Comparison of ENCODE assay signal across 28 mouse cellular contexts in genomic region chr6:96709761-96710160, GRCm38 (mm10).
DNase-seq lines count a peak whose midpoint lies in the region; ATAC-seq and TF ChIP-seq lines count a peak whose summit lies in the region.
"Had no signal": no experiment of that assay in that cellular context is flagged by ENCODE, and none has a peak within 500 bp of the region (broad histone marks: within the 10 kb centered on the region; RNA-seq: fewer than 3 reads in every experiment).

No protein-coding gene starts in this region.

- H3K4me3 ChIP-seq in forebrain, embryonic 14.5 days (ENCODE audit: low read depth, low read length): no peak overlapping the region
- no peak overlapping the region for H3K4me3 ChIP-seq in forebrain, embryonic 11.5 days (ENCODE audit: low read depth, low read length)
- no peak overlapping the region for H3K4me3 ChIP-seq in midbrain, postnatal 0 days (ENCODE audit: low read depth, low read length)
- no peak overlapping the region for H3K4me3 ChIP-seq in midbrain, embryonic 13.5 days (replicated peaks)
- no peak overlapping the region for H3K4me3 ChIP-seq in heart, embryonic 11.5 days (ENCODE audit: low read depth, low read length)
- H3K4me3 ChIP-seq: embryonic facial prominence, embryonic 10.5 days; embryonic facial prominence, embryonic 15.5 days; forebrain, embryonic 15.5 days; hindbrain, embryonic 12.5 days; kidney, embryonic 15.5 days; liver, embryonic 13.5 days; megakaryocyte, embryonic 14.5 days; midbrain, embryonic 12.5 days; neural tube, embryonic 15.5 days had no signal

- H3K27ac ChIP-seq in forebrain, embryonic 14.5 days (ENCODE audit: low read depth, low read length): no peak overlapping the region
- no peak overlapping the region for H3K27ac ChIP-seq in forebrain, embryonic 11.5 days (ENCODE audit: low read depth, low read length)
- H3K27ac ChIP-seq in midbrain, postnatal 0 days (ENCODE audit: low read depth, low read length): no peak overlapping the region
- H3K27ac ChIP-seq in midbrain, embryonic 13.5 days: no peak overlapping the region
- H3K27ac ChIP-seq in heart, embryonic 11.5 days (ENCODE audit: low read depth, low read length): no peak overlapping the region
- H3K27ac ChIP-seq: embryonic facial prominence, embryonic 10.5 days; embryonic facial prominence, embryonic 15.5 days; forebrain, embryonic 15.5 days; hindbrain, embryonic 12.5 days; kidney, embryonic 15.5 days; liver, embryonic 13.5 days; midbrain, embryonic 12.5 days; neural tube, embryonic 15.5 days had no signal

- WGBS in forebrain, embryonic 14.5 days: 81% methylated on average over 2 of the region's 2 CpGs
- WGBS in forebrain, embryonic 11.5 days: 81% methylated on average over 2 of the region's 2 CpGs
- 63% methylated on average over 2 of the region's 2 CpGs for WGBS in midbrain, postnatal 0 days
- 78% methylated on average over 2 of the region's 2 CpGs for whole genome bisulfite sequencing in midbrain, embryonic 13.5 days
- 83% methylated on average over 2 of the region's 2 CpGs for WGBS in heart, embryonic 11.5 days (ENCODE audit: insufficient replicate concordance)

- no peak for TF ChIP-seq CTCF in midbrain, postnatal 0 days (IDR thresholded peaks at IDR 0.05)

- no peak overlapping the region for H3K4me2 ChIP-seq in forebrain, embryonic 14.5 days (ENCODE audit: low read length)
- H3K4me2 ChIP-seq in forebrain, embryonic 11.5 days (ENCODE audit: low read depth, low read length, severe bottlenecking): no peak overlapping the region
- no peak overlapping the region for H3K4me2 ChIP-seq in midbrain, postnatal 0 days (ENCODE audit: low read depth, low read length, poor library complexity, severe bottlenecking)
- no peak overlapping the region for H3K4me2 ChIP-seq in midbrain, embryonic 13.5 days (replicated peaks)
- H3K4me2 ChIP-seq in heart, embryonic 11.5 days: no peak overlapping the region
- H3K4me2 ChIP-seq: embryonic facial prominence, embryonic 15.5 days; forebrain, embryonic 15.5 days; hindbrain, embryonic 12.5 days; kidney, embryonic 15.5 days; liver, embryonic 13.5 days; midbrain, embryonic 12.5 days; neural tube, embryonic 15.5 days had no signal

- no peaks in the 10 kb centered on the region for H3K9me3 ChIP-seq in forebrain, embryonic 14.5 days (replicated peaks; ENCODE audit: control insufficient read depth, low read length)
- no peaks in the 10 kb centered on the region for H3K9me3 ChIP-seq in forebrain, embryonic 11.5 days (ENCODE audit: control insufficient read depth, low read length)
- no peaks in the 10 kb centered on the region for H3K9me3 ChIP-seq in midbrain, postnatal 0 days (ENCODE audit: low read length)
- H3K9me3 ChIP-seq in midbrain, embryonic 13.5 days: no peaks in the 10 kb centered on the region
- no peaks in the 10 kb centered on the region for H3K9me3 ChIP-seq in heart, embryonic 11.5 days (replicated peaks; ENCODE audit: control insufficient read depth, low read length)
- H3K9me3 ChIP-seq: embryonic facial prominence, embryonic 10.5 days; embryonic facial prominence, embryonic 15.5 days; forebrain, embryonic 15.5 days; hindbrain, embryonic 12.5 days; kidney, embryonic 15.5 days; liver, embryonic 13.5 days; midbrain, embryonic 12.5 days; neural tube, embryonic 15.5 days had no signal

- no peak overlapping the region for H3K9ac ChIP-seq in forebrain, embryonic 14.5 days (ENCODE audit: low read length)
- H3K9ac ChIP-seq in forebrain, embryonic 11.5 days (ENCODE audit: low read length): no peak overlapping the region
- no peak overlapping the region for H3K9ac ChIP-seq in midbrain, postnatal 0 days (replicated peaks; ENCODE audit: low read length, poor library complexity, severe bottlenecking)
- no peak overlapping the region for H3K9ac ChIP-seq in midbrain, embryonic 13.5 days (replicated peaks)
- H3K9ac ChIP-seq in heart, embryonic 11.5 days (ENCODE audit: low read depth, low read length): no peak overlapping the region
- H3K9ac ChIP-seq: embryonic facial prominence, embryonic 15.5 days; forebrain, embryonic 15.5 days; hindbrain, embryonic 12.5 days; kidney, embryonic 15.5 days; liver, embryonic 13.5 days; midbrain, embryonic 12.5 days; neural tube, embryonic 15.5 days had no signal

- no peaks in the 10 kb centered on the region for H3K4me1 ChIP-seq in forebrain, embryonic 14.5 days (ENCODE audit: control insufficient read depth, insufficient read depth, low read length)
- no peaks in the 10 kb centered on the region for H3K4me1 ChIP-seq in forebrain, embryonic 11.5 days (replicated peaks; ENCODE audit: control insufficient read depth, insufficient read depth, low read length)
- H3K4me1 ChIP-seq in midbrain, postnatal 0 days (ENCODE audit: insufficient read depth, low read length): no peaks in the 10 kb centered on the region
- H3K4me1 ChIP-seq in midbrain, embryonic 13.5 days (replicated peaks): no peaks in the 10 kb centered on the region
- no peaks in the 10 kb centered on the region for H3K4me1 ChIP-seq in heart, embryonic 11.5 days (ENCODE audit: control insufficient read depth, insufficient read depth, low read length)
- H3K4me1 ChIP-seq: embryonic facial prominence, embryonic 10.5 days; embryonic facial prominence, embryonic 15.5 days; forebrain, embryonic 15.5 days; hindbrain, embryonic 12.5 days; kidney, embryonic 15.5 days; liver, embryonic 13.5 days; megakaryocyte, embryonic 14.5 days; midbrain, embryonic 12.5 days; neural tube, embryonic 15.5 days had no signal

- no peak for ATAC-seq in forebrain, embryonic 14.5 days
- ATAC-seq in forebrain, embryonic 11.5 days (replicated peaks; ENCODE audit: low FRiP score): no peak
- no peak for ATAC-seq in midbrain, postnatal 0 days (ENCODE audit: low FRiP score)
- no peak for ATAC-seq in midbrain, embryonic 13.5 days
- ATAC-seq in heart, embryonic 11.5 days (replicated peaks; ENCODE audit: insufficient number of reproducible peaks, low FRiP score, low TSS enrichment): no peak
- ATAC-seq: activated CD4-positive, CD25-positive, alpha-beta regulatory T cell, adult 4 months; forebrain, embryonic 15.5 days; intestine, embryonic 16.5 days; lung, postnatal 0 days had no signal

- H3K36me3 ChIP-seq in forebrain, embryonic 14.5 days (ENCODE audit: control insufficient read depth, insufficient read depth, low read length): no peaks in the 10 kb centered on the region
- H3K36me3 ChIP-seq in forebrain, embryonic 11.5 days (ENCODE audit: control insufficient read depth, insufficient read depth, low read length): no peaks in the 10 kb centered on the region
- H3K36me3 ChIP-seq in midbrain, postnatal 0 days (ENCODE audit: insufficient read depth, low read length): no peaks in the 10 kb centered on the region
- no peaks in the 10 kb centered on the region for H3K36me3 ChIP-seq in midbrain, embryonic 13.5 days
- H3K36me3 ChIP-seq in heart, embryonic 11.5 days (ENCODE audit: control insufficient read depth, insufficient read depth, low read length): no peaks in the 10 kb centered on the region
- H3K36me3 ChIP-seq: embryonic facial prominence, embryonic 10.5 days; embryonic facial prominence, embryonic 15.5 days; forebrain, embryonic 15.5 days; hindbrain, embryonic 12.5 days; kidney, embryonic 15.5 days; liver, embryonic 13.5 days; midbrain, embryonic 12.5 days; neural tube, embryonic 15.5 days had no signal

- peak; percentile 4 for DNase-seq in forebrain, embryonic 14.5 days (ENCODE audit: low spot score)
- DNase-seq in forebrain, embryonic 11.5 days (ENCODE audit: low spot score): no peak
- DNase-seq in midbrain, postnatal 0 days (ENCODE audit: low spot score): peak; percentile 6
- peak; percentile 18 for DNase-seq in adrenal gland, adult 8-10 months
- DNase-seq in brain, adult 2 months (ENCODE audit: low read depth, low spot score): peak; percentile 4
- no peak for DNase-seq in kidney, adult 11 months
- DNase-seq: cerebellum, postnatal 25 days; heart, postnatal 14 days; kidney, postnatal 25 days; liver, embryonic 13.5 days; lung, adult 18-20 months; lung, postnatal 4 days; right cerebral cortex, postnatal 4 days; thymus, adult 2 months; thymus, postnatal 36 days had no signal

- no peaks in the 10 kb centered on the region for H3K27me3 ChIP-seq in forebrain, embryonic 14.5 days (replicated peaks; ENCODE audit: control insufficient read depth, insufficient read depth, low read length)
- no peaks in the 10 kb centered on the region for H3K27me3 ChIP-seq in forebrain, embryonic 11.5 days (ENCODE audit: control insufficient read depth, insufficient read depth, low read length)
- no peaks in the 10 kb centered on the region for H3K27me3 ChIP-seq in midbrain, postnatal 0 days (ENCODE audit: insufficient read depth, low read length)
- H3K27me3 ChIP-seq in midbrain, embryonic 13.5 days: no peaks in the 10 kb centered on the region
- no peaks in the 10 kb centered on the region for H3K27me3 ChIP-seq in heart, embryonic 11.5 days (ENCODE audit: control insufficient read depth, insufficient read depth, low read length)
- H3K27me3 ChIP-seq: embryonic facial prominence, embryonic 15.5 days; forebrain, embryonic 15.5 days; hindbrain, embryonic 12.5 days; kidney, embryonic 15.5 days; liver, embryonic 13.5 days; megakaryocyte, embryonic 14.5 days; midbrain, embryonic 12.5 days; neural tube, embryonic 15.5 days had no signal

Comparison
In these comparisons a context has a peak if more than half of its experiments do, and no peak if none do; other contexts are left out.
1. DNase-seq: peak in forebrain, embryonic 14.5 days (single experiment), midbrain, postnatal 0 days (single experiment), adrenal gland, adult 8-10 months (single experiment) and brain, adult 2 months (single experiment); none in forebrain, embryonic 11.5 days (single experiment) and kidney, adult 11 months (single experiment).